29 mouse cellular contexts compared by ENCODE assay signal in the genomic region with DNA sequence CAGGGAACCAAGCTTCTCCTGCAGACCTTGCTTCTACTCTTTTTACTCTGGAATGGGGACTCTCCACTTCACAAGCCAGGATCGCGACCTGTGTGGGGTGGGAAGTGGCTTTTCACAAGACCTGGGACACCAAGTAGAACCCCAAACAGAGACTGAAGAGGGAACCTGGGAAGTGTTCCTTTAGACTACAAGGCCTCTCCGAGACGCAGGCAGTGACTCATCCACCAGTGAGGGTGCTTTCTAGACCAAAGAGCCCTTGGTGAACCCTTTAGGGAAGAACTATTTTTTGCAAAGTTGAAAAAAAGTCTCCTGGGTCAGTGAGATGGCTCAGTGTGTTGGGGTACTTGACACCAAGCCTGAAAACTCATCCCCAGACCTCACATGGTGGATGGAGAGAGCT.
"Had no signal": no experiment of that assay in that cellular context is flagged by ENCODE, and none has a peak within 500 bp of the region (broad histone marks: within the 10 kb centered on the region; RNA-seq: fewer than 3 reads in every experiment).

No protein-coding gene starts in this region.

- H3K27ac ChIP-seq: left cerebral cortex, adult 2 months; limb, embryonic 10.5 days; limb, embryonic 12.5 days; limb, embryonic 13.5 days; limb, embryonic 15.5 days; liver, embryonic 12.5 days; liver, embryonic 13.5 days; liver, embryonic 14.5 days; liver, embryonic 15.5 days; lung, embryonic 15.5 days; macrophage; midbrain, embryonic 10.5 days; midbrain, embryonic 12.5 days; midbrain, embryonic 13.5 days; midbrain, embryonic 15.5 days; neural tube, embryonic 12.5 days had no signal

- H3K9me3 ChIP-seq: limb, embryonic 10.5 days; limb, embryonic 12.5 days; limb, embryonic 13.5 days; limb, embryonic 15.5 days; liver, embryonic 12.5 days; liver, embryonic 13.5 days; liver, embryonic 15.5 days; lung, embryonic 15.5 days; megakaryocyte, embryonic 14.5 days; midbrain, embryonic 10.5 days; midbrain, embryonic 12.5 days; midbrain, embryonic 13.5 days; midbrain, embryonic 15.5 days; neural tube, embryonic 12.5 days had no signal

- H3K27me3 ChIP-seq: limb, embryonic 12.5 days; limb, embryonic 13.5 days; limb, embryonic 15.5 days; liver, embryonic 12.5 days; liver, embryonic 13.5 days; liver, embryonic 15.5 days; lung, embryonic 15.5 days; midbrain, embryonic 12.5 days; midbrain, embryonic 13.5 days; midbrain, embryonic 15.5 days; neural tube, embryonic 12.5 days had no signal

- DNase-seq: left cerebral cortex, postnatal 4 days; liver; liver, embryonic 13.5 days; liver, postnatal 0 days; lung, adult 2 months; lung, embryonic 14.5 days; lung, postnatal 10 days; lung, postnatal 36 days; midbrain, embryonic 14.5 days had no signal

- H3K4me3 ChIP-seq: left cerebral cortex, adult 2 months; limb, embryonic 10.5 days; limb, embryonic 12.5 days; limb, embryonic 13.5 days; limb, embryonic 15.5 days; liver, embryonic 12.5 days; liver, embryonic 13.5 days; liver, embryonic 15.5 days; lung, embryonic 15.5 days; megakaryocyte, embryonic 14.5 days; midbrain, embryonic 10.5 days; midbrain, embryonic 12.5 days; midbrain, embryonic 13.5 days; midbrain, embryonic 15.5 days; myocyte; neural tube, embryonic 12.5 days had no signal

- H3K9ac ChIP-seq: limb, embryonic 12.5 days; limb, embryonic 13.5 days; limb, embryonic 15.5 days; liver, embryonic 12.5 days; liver, embryonic 13.5 days; liver, embryonic 14.5 days; liver, embryonic 15.5 days; liver, postnatal 0 days; lung, embryonic 14.5 days; lung, embryonic 15.5 days; midbrain, embryonic 12.5 days; midbrain, embryonic 13.5 days; midbrain, embryonic 15.5 days; neural tube, embryonic 12.5 days had no signal

- H3K4me2 ChIP-seq: limb, embryonic 12.5 days; limb, embryonic 13.5 days; limb, embryonic 15.5 days; liver, embryonic 11.5 days; liver, embryonic 12.5 days; liver, embryonic 13.5 days; liver, embryonic 15.5 days; lung, embryonic 14.5 days; lung, embryonic 15.5 days; midbrain, embryonic 11.5 days; midbrain, embryonic 12.5 days; midbrain, embryonic 13.5 days; midbrain, embryonic 15.5 days; neural tube, embryonic 12.5 days had no signal

- H3K36me3 ChIP-seq: limb, embryonic 10.5 days; limb, embryonic 12.5 days; limb, embryonic 13.5 days; limb, embryonic 15.5 days; liver, embryonic 12.5 days; liver, embryonic 13.5 days; liver, embryonic 15.5 days; lung, embryonic 15.5 days; midbrain, embryonic 10.5 days; midbrain, embryonic 12.5 days; midbrain, embryonic 13.5 days; midbrain, embryonic 15.5 days; neural tube, embryonic 12.5 days had no signal

- H3K4me1 ChIP-seq: liver, embryonic 12.5 days; liver, embryonic 13.5 days; liver, embryonic 15.5 days; midbrain, embryonic 10.5 days; midbrain, embryonic 12.5 days; midbrain, embryonic 13.5 days; midbrain, embryonic 15.5 days; neural tube, embryonic 12.5 days had no signal

- ATAC-seq: liver, embryonic 12.5 days; liver, postnatal 0 days; midbrain, embryonic 13.5 days; midbrain, embryonic 15.5 days; midbrain, embryonic 16.5 days had no signal
